Mouse (Mus musculus) spleen, adult 2 months (tissue): ENCODE data around the gene Emc8. TPM values are rescaled to one million over a fixed set of nuclear protein-coding genes. Genes with fewer than 3 reads are reported as not detected.

ENCODE experiments used
- DNase-seq, 2 experiments: peaks; one replicate each; pipeline versions ENCODE4 v3.0.0 to v3.0.0-alpha.2; 2012 to 2021; ENCODE audit warnings: low spot score in 2 of 2, low read depth in 1 of 2
- H3K27ac ChIP-seq: fragments of 200-500 bp; 2 replicates; pipeline ENCODE4 v1.5.1; 2012; ENCODE audit warnings: low read length, inconsistent platforms; ENCODE audit not compliant: insufficient read depth
- H3K27me3 ChIP-seq: fragments of 200-500 bp; 2 replicates; pipeline ENCODE4 v1.6.1; 2012; ENCODE audit warnings: mild to moderate bottlenecking, moderate library complexity, low read length, inconsistent platforms; ENCODE audit not compliant: control insufficient read depth, insufficient read depth
- H3K36me3 ChIP-seq: fragments of 200-500 bp; 2 replicates; pipeline ENCODE4 v1.6.1; 2012; ENCODE audit warnings: mild to moderate bottlenecking, low read length, inconsistent platforms; ENCODE audit not compliant: control insufficient read depth, insufficient read depth
- H3K4me1 ChIP-seq: fragments of 200-500 bp; 2 replicates; pipeline ENCODE4 v1.6.1; 2011; ENCODE audit warnings: inconsistent platforms; ENCODE audit not compliant: control insufficient read depth, insufficient read depth, insufficient read length
- H3K4me3 ChIP-seq: fragments of 200-500 bp; 2 replicates; pipeline ENCODE4 v1.5.1; 2011; ENCODE audit warnings: mild to moderate bottlenecking, inconsistent platforms; ENCODE audit not compliant: insufficient read depth, insufficient read length; ENCODE audit errors: extremely low read depth
- CTCF ChIP-seq: fragments of 200-500 bp; IDR thresholded peaks from 2 replicates; pipeline ENCODE4 v1.5.1; 2011; ENCODE audit warnings: mild to moderate bottlenecking, inconsistent platforms; ENCODE audit not compliant: insufficient read depth, insufficient read length, insufficient replicate concordance; ENCODE audit errors: extremely low read depth
- POLR2A ChIP-seq: fragments of 200-500 bp; IDR thresholded peaks from 2 replicates; pipeline ENCODE4 v1.6.1; 2011; ENCODE audit warnings: low read depth, low read length, inconsistent platforms
- WGBS: fragments of 180-500 bp; shearing (Covaris S2); methylation state at CpG from one replicate; pipeline ENCODE4 v1.1.7; 2018; 5-methylcytosine and 5-hydroxymethylcytosine counted together
- polyA plus RNA-seq: library from polyadenylated mRNA; depleted of rRNA; stranded (reverse); fragments of >200 nt; gene quantifications from 2 replicates; pipeline ENCODE4 v1.2.3, GENCODE M21; 2012

Gene Emc8
- polyA plus RNA-seq, 1 experiment: 45.7 TPM

GRCm38 (mm10) chr8:120701758-120702465, 33.5 kb upstream of the Emc8 start:
- Histone ChIP-seq H3K4me3 (no peak overlapping the region), H3K27ac (peak overlapping the region; percentile 77), H3K4me1 (peaks cover 37% of the 10 kb centered on the region; the same call in 1 of the 2 replicates), H3K36me3 (no peaks in the 10 kb centered on the region), H3K27me3 (no peaks in the 10 kb centered on the region)
- no peak for TF ChIP-seq POLR2A
- no peak for TF ChIP-seq CTCF
- DNase-seq: peak; percentile 84 to 86
- 9% methylated on average over 19 of the region's 19 CpGs for WGBS

DNA sequence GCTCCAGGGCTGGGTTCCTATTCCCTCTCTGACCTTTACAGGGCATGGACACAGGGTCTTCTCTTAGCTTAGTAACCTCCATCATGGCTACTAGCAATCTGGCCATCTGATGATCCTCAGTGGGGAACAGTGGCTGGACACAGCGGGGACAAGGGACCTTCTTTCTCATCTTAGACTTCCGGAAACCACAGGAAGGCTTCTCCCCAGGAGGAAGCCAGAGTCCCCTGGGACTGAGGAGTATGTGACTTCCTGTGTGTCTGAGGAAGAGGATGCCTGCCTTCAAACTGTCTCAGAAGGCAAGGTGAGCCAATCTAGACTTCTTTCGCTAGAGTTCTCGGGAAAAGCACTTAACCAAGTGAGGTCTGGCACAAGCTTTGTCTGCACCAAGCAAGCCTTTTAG, 31.7 kb upstream of the Emc8 start:
- no peaks in the 10 kb centered on the region for H3K36me3 ChIP-seq
- no peak overlapping the region for H3K4me3 ChIP-seq
- 39% methylated on average over 4 of the region's 4 CpGs for WGBS
- TF ChIP-seq POLR2A (no peak), CTCF (no peak)
- no peaks in the 10 kb centered on the region for H3K27me3 ChIP-seq
- DNase-seq: no peak
- H3K4me1 ChIP-seq: peaks cover 45% of the 10 kb centered on the region; the same call in 1 of the 2 replicates
- H3K27ac ChIP-seq: no peak overlapping the region

DNA sequence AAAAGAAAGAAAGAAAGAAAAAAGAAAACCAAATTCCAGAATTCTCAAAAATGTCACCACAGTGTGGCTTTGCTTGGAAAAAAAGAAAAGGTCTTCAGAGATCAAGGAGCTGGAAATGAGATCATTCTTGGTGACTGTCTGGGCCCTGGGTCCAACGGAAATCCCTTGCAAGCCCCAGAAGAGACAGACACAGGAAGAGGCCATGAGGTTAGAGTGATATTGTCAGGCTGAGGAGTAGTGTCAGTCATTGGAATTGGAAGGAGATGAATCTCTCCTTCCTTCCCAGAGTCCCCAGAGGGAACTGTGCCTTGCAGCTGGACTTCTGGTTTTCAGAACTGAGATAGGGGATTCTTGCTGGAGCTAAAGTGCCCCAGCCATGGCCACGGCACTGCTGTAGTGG, 31.2 kb upstream of the Emc8 start:
- WGBS: 34% methylated on average over 2 of the region's 2 CpGs
- Histone ChIP-seq H3K27me3 (no peaks in the 10 kb centered on the region), H3K36me3 (no peaks in the 10 kb centered on the region), H3K4me3 (no peak overlapping the region), H3K4me1 (peaks cover 45% of the 10 kb centered on the region; the same call in 1 of the 2 replicates), H3K27ac (no peak overlapping the region)
- TF ChIP-seq CTCF: no peak
- TF ChIP-seq POLR2A: no peak
- no peak for DNase-seq

- TF ChIP-seq CTCF (no peak), POLR2A (no peak)
These were observed 30.7 kb upstream of the Emc8 start for GRCm38 (mm10) chr8:120699079-120699478.

GRCm38 (mm10) chr8:120698426-120698825, 30.1 kb upstream of the Emc8 start:
- no peak overlapping the region for H3K27ac ChIP-seq
- no peak for TF ChIP-seq POLR2A
- TF ChIP-seq CTCF: no peak

More at GRCm38 (mm10) chr8:120699079-120699478, 30.7 kb upstream of the Emc8 start:
- H3K27me3 ChIP-seq: no peaks in the 10 kb centered on the region
- H3K4me1 ChIP-seq: peaks cover 45% of the 10 kb centered on the region; the same call in 1 of the 2 replicates
- no peaks in the 10 kb centered on the region for H3K36me3 ChIP-seq
- WGBS: 44% methylated on average over 6 of the region's 6 CpGs
- no peak overlapping the region for H3K4me3 ChIP-seq
- H3K27ac ChIP-seq: no peak overlapping the region
- no peak for DNase-seq

DNA sequence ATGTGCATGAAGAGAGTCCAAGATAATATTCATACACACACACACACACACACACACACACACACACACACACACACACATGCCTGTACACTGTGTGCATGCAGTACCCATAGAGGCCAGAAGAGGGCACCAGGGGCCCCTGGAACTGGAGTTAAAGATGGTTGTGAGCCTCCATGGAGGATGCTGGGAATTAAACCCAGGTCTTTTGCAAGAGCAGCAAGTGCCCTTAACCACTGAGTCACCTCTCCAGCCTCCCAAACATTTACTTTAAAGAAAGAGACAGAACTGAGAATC, 29.6 kb upstream of the Emc8 start:
- Histone ChIP-seq H3K27ac (no peak overlapping the region), H3K27me3 (no peaks in the 10 kb centered on the region), H3K36me3 (no peaks in the 10 kb centered on the region), H3K4me1 (peaks cover 44% of the 10 kb centered on the region; the same call in 1 of the 2 replicates), H3K4me3 (no peak overlapping the region)
- DNase-seq: peak in 1 of 2 experiments; percentile 34
- TF ChIP-seq POLR2A (no peak), CTCF (peak; percentile 20; the same call in 1 of the 2 replicates)

More at GRCm38 (mm10) chr8:120698426-120698825, 30.1 kb upstream of the Emc8 start:
- Histone ChIP-seq H3K27me3 (no peaks in the 10 kb centered on the region), H3K36me3 (no peaks in the 10 kb centered on the region), H3K4me1 (peaks cover 45% of the 10 kb centered on the region; the same call in 1 of the 2 replicates), H3K4me3 (no peak overlapping the region)
- WGBS: 89% methylated on average over 7 of the region's 7 CpGs
- no peak for DNase-seq

DNA sequence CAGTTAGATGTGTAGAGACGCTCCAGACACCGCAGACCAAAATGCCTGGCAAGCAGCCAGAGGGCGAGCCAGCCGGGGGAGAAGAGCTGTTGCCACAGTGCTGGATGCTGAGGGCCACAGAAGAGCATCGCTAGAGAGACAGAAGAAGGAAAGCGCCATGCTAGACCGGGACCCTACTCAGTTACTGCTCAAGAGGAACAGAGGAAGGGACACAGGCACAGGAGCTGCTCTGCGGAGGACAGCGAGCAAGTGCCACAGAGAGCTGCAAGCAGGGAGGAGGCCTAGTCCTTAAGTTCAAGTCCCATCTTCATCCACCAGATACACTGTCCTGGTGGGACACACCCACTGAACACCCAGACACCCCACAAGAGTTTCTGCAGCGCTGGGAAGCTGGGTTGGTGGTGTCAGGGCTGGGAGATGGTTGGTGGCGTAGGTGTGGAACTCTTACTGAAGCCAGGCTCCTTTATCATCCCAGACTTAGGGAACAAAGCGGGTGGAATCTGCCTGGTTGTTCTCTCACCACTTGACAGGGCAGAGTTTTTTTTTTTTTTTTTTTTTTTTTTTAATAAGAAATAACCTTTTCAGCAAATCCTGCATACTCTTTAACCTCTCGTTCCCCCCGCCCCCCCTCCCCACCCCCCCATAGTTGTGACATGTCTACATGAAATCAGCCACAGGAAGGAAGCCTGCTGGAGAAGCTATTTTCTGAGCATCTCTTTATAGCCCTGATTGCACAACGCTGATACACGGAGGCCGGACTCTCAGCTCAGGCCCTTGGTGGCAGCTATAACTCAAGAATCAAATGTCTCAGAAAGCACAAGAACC, 29.0 kb upstream of the Emc8 start:
- Histone ChIP-seq H3K4me1 (peaks cover 40% of the 10 kb centered on the region; the same call in 1 of the 2 replicates), H3K36me3 (no peaks in the 10 kb centered on the region), H3K4me3 (no peak overlapping the region), H3K27ac (peak overlapping the region; percentile 1; the same call in 1 of the 2 replicates), H3K27me3 (no peaks in the 10 kb centered on the region)
- peak in 1 of 2 experiments; percentile 45 for DNase-seq
- 27% methylated on average over 17 of the region's 17 CpGs for WGBS
- TF ChIP-seq CTCF (no peak), POLR2A (no peak)
